Mouse (Mus musculus): ENCODE measurements around the gene Pprc1. TPM values are rescaled to one million over a fixed set of nuclear protein-coding genes. Genes with fewer than 3 reads are reported as not detected.

The Pprc1 gene
- total and polyA plus RNA-seq, 3 experiments, result 27.8 to 135 (median 39.3) TPM

GRCm38 (mm10) chr19:46119458-46119857 lies 74.8 kb downstream of the Pprc1 start (continued):
- TF ChIP-seq CHD2 (IDR thresholded peaks at IDR 0.05; ENCODE audit: low read length) (no peak), EP300 (IDR thresholded peaks at IDR 0.05; ENCODE audit: low read depth in 1 of 2, low read length in 2 of 2) (peak; percentile 86 to 87), NELFE (IDR thresholded peaks at IDR 0.05; ENCODE audit: low read depth, low read length) (no peak), ELF1 (IDR thresholded peaks at IDR 0.05; ENCODE audit: low read depth, low read length) (no peak)

DNA sequence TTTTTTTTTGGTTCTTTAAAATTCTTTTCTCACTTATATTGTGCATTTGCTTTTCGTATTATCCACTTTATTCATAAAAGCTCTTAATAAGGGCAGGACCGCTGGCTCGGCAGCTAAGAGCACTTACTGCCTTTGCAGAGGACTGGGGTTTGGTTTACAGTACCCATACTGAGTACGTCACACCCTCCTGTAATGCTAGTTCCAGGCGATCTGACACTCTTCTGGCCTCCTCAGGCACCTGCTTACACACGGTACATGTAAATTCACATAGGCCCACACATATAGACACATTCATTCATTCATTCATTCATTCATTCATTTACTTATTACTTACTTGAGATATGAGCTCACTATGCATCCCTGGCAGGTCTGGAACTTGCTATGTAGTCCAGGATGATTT lies 76.2 kb downstream of the Pprc1 start:
- H3K4me3 ChIP-seq (ENCODE audit: control insufficient read depth in 1 of 2, insufficient read depth in 1 of 2, low read depth in 2 of 2, low read length in 2 of 2), result no peak overlapping the region
- H3K79me2 ChIP-seq (ENCODE audit: control insufficient read depth, insufficient read depth, low read length, poor library complexity), result no peaks in the 10 kb centered on the region
- no peak for DNase-seq (ENCODE audit: low read depth, low spot score)
- H3K36me3 ChIP-seq (ENCODE audit: control insufficient read depth in 1 of 2, insufficient read depth in 2 of 2, low read length in 2 of 2), result peaks cover 0 to 2% of the 10 kb centered on the region in 2 experiments; a peak in 2 of 4 replicates
- H3K27ac ChIP-seq (ENCODE audit: control insufficient read depth, low read depth, low read length), result no peak overlapping the region
- no peak overlapping the region for H3K9ac ChIP-seq (ENCODE audit: control insufficient read depth, low read depth, low read length, poor library complexity, severe bottlenecking)
- H3K9me3 ChIP-seq (replicated peaks; ENCODE audit: insufficient read depth, low read length), result no peaks in the 10 kb centered on the region
- peaks cover 5 to 6% of the 10 kb centered on the region in 2 experiments; a peak in 3 of 4 replicates for H3K4me1 ChIP-seq (ENCODE audit: control insufficient read depth in 1 of 2, insufficient read depth in 2 of 2, low read length in 2 of 2)
- TF ChIP-seq USF1 (IDR thresholded peaks at IDR 0.05; ENCODE audit: low read depth, low read length) (no peak), RCOR1 (IDR thresholded peaks at IDR 0.05; ENCODE audit: low read depth, low read length) (no peak), MXI1 (IDR thresholded peaks at IDR 0.05; ENCODE audit: low read depth, low read length) (no peak), TAL1 (IDR thresholded peaks at IDR 0.05; ENCODE audit: low read length) (no peak), SIN3A (IDR thresholded peaks at IDR 0.05; ENCODE audit: low read length) (no peak), TCF12 (IDR thresholded peaks at IDR 0.05; ENCODE audit: low read depth, low read length) (no peak), GABPA (IDR thresholded peaks at IDR 0.05; ENCODE audit: low read depth, low read length) (no peak), BHLHE40 (IDR thresholded peaks at IDR 0.05; ENCODE audit: borderline replicate concordance, low read depth, low read length) (no peak)
- H3K27me3 ChIP-seq (ENCODE audit: control insufficient read depth in 1 of 2, insufficient read depth in 2 of 2, low read length in 2 of 2), result peaks cover 2 to 5% of the 10 kb centered on the region in 2 experiments; a peak in 2 of 4 replicates

Other genes with a start within 250 kb of the Pprc1 start
- gene Kcnip2, start 228.8 kb upstream of the Pprc1 start, total RNA-seq (2012; rRNA removed), result not detected in 2 replicates
- under 1 TPM in 1 of 2 experiments, not detected in 1; 0.14 TPM for gene Kcnip2, start 228.8 kb upstream of the Pprc1 start, polyA plus RNA-seq (2012; ENCODE audit: insufficient read depth in 1 of 2, insufficient read length in 2 of 2, low read depth in 1 of 2, low replicate concordance in 2 of 2, missing spikeins in 1 of 2)
- gene Armh3, start 46.4 kb upstream of the Pprc1 start, total RNA-seq (2012; rRNA removed), result 4.1 TPM in 2 replicates
- 10 to 100 TPM in 1 of 2 experiments, not detected in 1; 10.8 TPM for gene Armh3, start 46.4 kb upstream of the Pprc1 start, polyA plus RNA-seq (2012; ENCODE audit: insufficient read depth in 1 of 2, insufficient read length in 2 of 2, low read depth in 1 of 2, low replicate concordance in 2 of 2, missing spikeins in 1 of 2)
- 11.4 and 11.5 TPM in 2 replicates for gene Hps6, start 41.4 kb upstream of the Pprc1 start, total RNA-seq (2012; rRNA removed)
- gene Hps6, start 41.4 kb upstream of the Pprc1 start, polyA plus RNA-seq (2012; ENCODE audit: insufficient read depth in 1 of 2, insufficient read length in 2 of 2, low read depth in 1 of 2, low replicate concordance in 2 of 2, missing spikeins in 1 of 2), result 10 to 100 TPM in 1 of 2 experiments, not detected in 1; 13.2 TPM
- gene Ldb1, start 328 bp downstream of the Pprc1 start, total RNA-seq (2012; rRNA removed), result 299 and 357 TPM in 2 replicates
- gene Ldb1, start 328 bp downstream of the Pprc1 start, polyA plus RNA-seq (2012; ENCODE audit: insufficient read depth in 1 of 2, insufficient read length in 2 of 2, low read depth in 1 of 2, low replicate concordance in 2 of 2, missing spikeins in 1 of 2), result 100 to 1,000 TPM; 632 to 842 TPM
- gene Nolc1, start 31.0 kb downstream of the Pprc1 start, total RNA-seq (2012; rRNA removed), result 276 and 294 TPM in 2 replicates
- gene Nolc1, start 31.0 kb downstream of the Pprc1 start, polyA plus RNA-seq (2012; ENCODE audit: insufficient read depth in 1 of 2, insufficient read length in 2 of 2, low read depth in 1 of 2, low replicate concordance in 2 of 2, missing spikeins in 1 of 2), result 100 to 1,000 TPM; 213 to 753 TPM
- gene Elovl3, start 87.0 kb downstream of the Pprc1 start, total RNA-seq (2012; rRNA removed), result 1.2 and 1.4 TPM in 2 replicates
- gene Elovl3, start 87.0 kb downstream of the Pprc1 start, polyA plus RNA-seq (2012; ENCODE audit: insufficient read depth in 1 of 2, insufficient read length in 2 of 2, low read depth in 1 of 2, low replicate concordance in 2 of 2, missing spikeins in 1 of 2), result 1 to 10 TPM in 1 of 2 experiments, not detected in 1; 2.3 TPM
- 0.08 and 0.10 TPM in 2 replicates for gene Pitx3, start 103.4 kb downstream of the Pprc1 start, total RNA-seq (2012; rRNA removed)
- under 1 TPM in 1 of 2 experiments, not detected in 1; 0.28 TPM for gene Pitx3, start 103.4 kb downstream of the Pprc1 start, polyA plus RNA-seq (2012; ENCODE audit: insufficient read depth in 1 of 2, insufficient read length in 2 of 2, low read depth in 1 of 2, low replicate concordance in 2 of 2, missing spikeins in 1 of 2)
- 20.1 and 23.7 TPM in 2 replicates for gene Gbf1, start 107.6 kb downstream of the Pprc1 start, total RNA-seq (2012; rRNA removed)
- gene Gbf1, start 107.6 kb downstream of the Pprc1 start, polyA plus RNA-seq (2012; ENCODE audit: insufficient read depth in 1 of 2, insufficient read length in 2 of 2, low read depth in 1 of 2, low replicate concordance in 2 of 2, missing spikeins in 1 of 2), result 100 to 1,000 TPM in 1 of 2 experiments, 10 to 100 TPM in 1; 54.1 to 400 TPM